ENCODE assay signal across 8 mouse cellular contexts in the genomic region with DNA sequence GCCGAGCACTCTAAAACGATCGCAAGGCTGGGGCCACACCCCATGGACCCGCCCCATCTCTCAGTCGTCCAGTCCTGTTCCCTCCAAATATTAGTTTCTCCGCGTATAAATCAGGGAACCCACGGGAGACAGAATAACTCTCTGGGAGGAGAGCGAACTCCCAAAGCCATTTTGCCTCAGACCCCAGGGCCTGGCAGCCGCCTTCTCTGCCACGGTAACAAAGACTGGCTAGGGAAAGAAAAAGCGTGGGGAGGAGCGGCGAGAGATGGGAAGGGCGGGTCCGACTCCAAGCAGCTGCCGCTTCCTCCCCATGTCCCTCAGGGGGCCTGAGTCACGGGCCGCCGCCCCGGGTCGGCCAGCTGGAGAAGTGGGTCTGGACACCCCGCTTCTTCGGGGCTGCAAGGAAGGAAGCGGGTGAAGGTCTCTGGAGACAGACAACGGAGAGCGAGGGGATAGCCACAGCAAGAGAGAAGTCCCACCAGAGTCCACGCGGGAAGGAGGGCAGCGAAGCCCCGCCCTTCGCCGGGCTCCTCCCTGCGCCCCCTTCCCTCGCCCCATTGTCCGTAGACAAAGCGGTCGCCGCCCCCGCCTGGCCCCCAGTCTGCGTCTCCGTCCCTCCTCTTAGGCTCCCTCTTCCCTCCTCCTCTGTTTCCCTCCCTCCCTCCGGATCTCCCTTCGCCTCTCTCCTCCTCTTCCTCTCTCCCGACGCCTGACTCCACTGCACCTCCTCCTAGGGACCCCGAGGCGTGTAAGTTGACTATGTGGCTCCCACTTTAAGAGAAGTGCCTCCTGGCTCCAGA. TPM values are rescaled to one million over a fixed set of nuclear protein-coding genes. Genes with fewer than 3 reads are reported as not detected.
DNase-seq lines count a peak whose midpoint lies in the region; ATAC-seq and TF ChIP-seq lines count a peak whose summit lies in the region.

A gene (plus strand): TSS at position 113 of the 800 bp plus-strand sequence.

- TF ChIP-seq CTCF in stomach, postnatal 0 days (IDR thresholded peaks at IDR 0.05; ENCODE audit: low read depth) = 0 out of 2 replicates have a peak, but pooled peaks have one; percentile 6

- no peaks in the 10 kb centered on the region for H3K9me3 ChIP-seq in forebrain, embryonic 14.5 days (replicated peaks; ENCODE audit: control insufficient read depth, low read length)
- H3K9me3 ChIP-seq in limb, embryonic 14.5 days (ENCODE audit: control insufficient read depth, low read length) = no peaks in the 10 kb centered on the region
- no peaks in the 10 kb centered on the region for H3K9me3 ChIP-seq in midbrain, embryonic 16.5 days (replicated peaks; ENCODE audit: control insufficient read depth, low read length, poor library complexity, severe bottlenecking)
- H3K9me3 ChIP-seq in stomach, postnatal 0 days (ENCODE audit: control insufficient read depth, low read length) = no peaks in the 10 kb centered on the region

- ATAC-seq in forebrain, embryonic 14.5 days = peak; percentile 68
- no peak for ATAC-seq in hematopoietic stem cell, adult 5-6 weeks (replicated peaks in 1 of 2; ENCODE audit: insufficient read depth in 1 of 2, low FRiP score in 2 of 2, low TSS enrichment in 1 of 2, low read depth in 1 of 2, poor library complexity in 2 of 2, severe bottlenecking in 2 of 2)
- ATAC-seq in limb, embryonic 14.5 days (ENCODE audit: low FRiP score, low read depth) = peak; percentile 75
- peak; percentile 53 for ATAC-seq in midbrain, embryonic 16.5 days
- ATAC-seq in stomach, postnatal 0 days (ENCODE audit: low FRiP score, low TSS enrichment) = peak; percentile 51; the same call in 1 of the 2 replicates

- DNase-seq in cerebellum, adult 18-20 months = peak; percentile 42 to 44
- no peak for DNase-seq in cerebellum, adult 9-10 months
- peak; percentile 81 for DNase-seq in adrenal gland, postnatal 10 days
- peak; percentile 84 for DNase-seq in forebrain, embryonic 14.5 days (ENCODE audit: low spot score)
- DNase-seq in limb, embryonic 14.5 days (ENCODE audit: low spot score) = peak; percentile 90
- DNase-seq in stomach, postnatal 0 days (ENCODE audit: low spot score) = peak; percentile 68

- H3K9ac ChIP-seq in forebrain, embryonic 14.5 days (ENCODE audit: low read length) = peak within 1 kb of the TSS; percentile 72
- peak within 1 kb of the TSS; percentile 83 for H3K9ac ChIP-seq in limb, embryonic 14.5 days (ENCODE audit: low read depth, low read length, severe bottlenecking)
- peak within 1 kb of the TSS; percentile 85 for H3K9ac ChIP-seq in midbrain, embryonic 16.5 days (ENCODE audit: low read depth, low read length)
- peak within 1 kb of the TSS; percentile 77 for H3K9ac ChIP-seq in stomach, postnatal 0 days (ENCODE audit: low read length)

- peak; percentile 62 for TF ChIP-seq EP300 in stomach, postnatal 0 days (optimal IDR thresholded peaks at IDR 0.05)

- H3K4me3 ChIP-seq in forebrain, embryonic 14.5 days (ENCODE audit: low read depth, low read length) = peak within 1 kb of the TSS; percentile 59
- peak within 1 kb of the TSS; percentile 62 for H3K4me3 ChIP-seq in limb, embryonic 14.5 days (replicated peaks; ENCODE audit: low read length)
- peak within 1 kb of the TSS; percentile 74 for H3K4me3 ChIP-seq in midbrain, embryonic 16.5 days (ENCODE audit: low read depth, low read length)
- H3K4me3 ChIP-seq in stomach, postnatal 0 days (ENCODE audit: low read depth, low read length) = peak within 1 kb of the TSS; percentile 60

- TF ChIP-seq POLR2A in limb, embryonic 14.5 days (IDR thresholded peaks at IDR 0.05; ENCODE audit: borderline replicate concordance, extremely low read depth, insufficient read depth, insufficient read length) = peak; percentile 86; the same call in 1 of the 2 replicates

- H3K36me3 ChIP-seq in forebrain, embryonic 14.5 days (ENCODE audit: control insufficient read depth, insufficient read depth, low read length) = peaks cover 6% of the 10 kb centered on the region; the same call in 1 of the 2 replicates
- peaks cover 4% of the 10 kb centered on the region for H3K36me3 ChIP-seq in limb, embryonic 14.5 days (ENCODE audit: control insufficient read depth, insufficient read depth, low read length)
- no peaks in the 10 kb centered on the region for H3K36me3 ChIP-seq in midbrain, embryonic 16.5 days (ENCODE audit: control insufficient read depth, insufficient read depth, low read length)
- H3K36me3 ChIP-seq in stomach, postnatal 0 days (ENCODE audit: control insufficient read depth, insufficient read depth, low read length) = no peaks in the 10 kb centered on the region

- H3K27ac ChIP-seq in forebrain, embryonic 14.5 days (ENCODE audit: low read depth, low read length) = peak within 1 kb of the TSS; percentile 96
- peak within 1 kb of the TSS; percentile 92 for H3K27ac ChIP-seq in limb, embryonic 14.5 days (replicated peaks; ENCODE audit: low read depth, low read length)
- H3K27ac ChIP-seq in midbrain, embryonic 16.5 days (ENCODE audit: low read length) = peak within 1 kb of the TSS; percentile 95
- H3K27ac ChIP-seq in stomach, postnatal 0 days (replicated peaks) = peak within 1 kb of the TSS; percentile 94

- H3K4me2 ChIP-seq in forebrain, embryonic 14.5 days (ENCODE audit: low read length) = peak within 1 kb of the TSS; percentile 92
- peak within 1 kb of the TSS; percentile 97 for H3K4me2 ChIP-seq in limb, embryonic 14.5 days (replicated peaks; ENCODE audit: low read depth, low read length, severe bottlenecking)
- H3K4me2 ChIP-seq in midbrain, embryonic 16.5 days (ENCODE audit: low read length) = peak within 1 kb of the TSS; percentile 95
- H3K4me2 ChIP-seq in stomach, postnatal 0 days (replicated peaks; ENCODE audit: low read depth) = peak within 1 kb of the TSS; percentile 85

- peaks cover 36% of the 10 kb centered on the region for H3K4me1 ChIP-seq in forebrain, embryonic 14.5 days (ENCODE audit: control insufficient read depth, insufficient read depth, low read length)
- peaks cover 39% of the 10 kb centered on the region for H3K4me1 ChIP-seq in limb, embryonic 14.5 days (ENCODE audit: control insufficient read depth, insufficient read depth, low read length)
- peaks cover 50% of the 10 kb centered on the region for H3K4me1 ChIP-seq in midbrain, embryonic 16.5 days (ENCODE audit: control insufficient read depth, insufficient read depth, low read length)
- peaks cover 3% of the 10 kb centered on the region; the same call in 1 of the 2 replicates for H3K4me1 ChIP-seq in stomach, postnatal 0 days (replicated peaks; ENCODE audit: control insufficient read depth, insufficient read depth)

- under 1% methylated on average over 45 of the region's 48 CpGs for WGBS in forebrain, embryonic 14.5 days
- under 1% methylated on average over 35 of the region's 48 CpGs for WGBS in limb, embryonic 14.5 days
- WGBS in midbrain, embryonic 16.5 days = 0% methylated on average over 47 of the region's 48 CpGs
- 2% methylated on average over 44 of the region's 48 CpGs for WGBS in stomach, postnatal 0 days

- H3K27me3 ChIP-seq in forebrain, embryonic 14.5 days (replicated peaks; ENCODE audit: control insufficient read depth, insufficient read depth, low read length) = no peaks in the 10 kb centered on the region
- H3K27me3 ChIP-seq in limb, embryonic 14.5 days (ENCODE audit: control insufficient read depth, insufficient read depth, low read length) = no peaks in the 10 kb centered on the region
- no peaks in the 10 kb centered on the region for H3K27me3 ChIP-seq in midbrain, embryonic 16.5 days (ENCODE audit: control insufficient read depth, insufficient read depth, low read depth, low read length)
- H3K27me3 ChIP-seq in stomach, postnatal 0 days (ENCODE audit: control insufficient read depth, insufficient read depth, low read length) = no peaks in the 10 kb centered on the region

RNA-seq across cellular contexts. Expression of the gene that starts here (rescaled TPM):
- total RNA-seq in adrenal gland, postnatal 10 days (2021) = 10 to 100 TPM; 35.4 to 35.6 TPM
- polyA plus RNA-seq in forebrain, embryonic 14.5 days (2014; fragmentation: Nextera tagmentation; extraction: Ambion mirVana) = 21.2 and 22.0 TPM in 2 replicates
- 35.9 and 44.0 TPM in 2 replicates for total RNA-seq in hematopoietic stem cell, adult 5-6 weeks (2017)
- polyA plus RNA-seq in limb, embryonic 14.5 days (2012; rRNA removed) = 47.2 and 56.2 TPM in 2 replicates
- 26.0 and 26.3 TPM in 2 replicates for polyA plus RNA-seq in limb, embryonic 14.5 days (2014; fragmentation: Nextera tagmentation; extraction: Ambion mirVana)
- 18.4 and 18.8 TPM in 2 replicates for polyA plus RNA-seq in midbrain, embryonic 16.5 days (2015; fragmentation: Nextera tagmentation; extraction: Ambion mirVana)
- polyA plus RNA-seq in stomach, postnatal 0 days (2015; fragmentation: Nextera tagmentation; extraction: Ambion mirVana) = 15.3 and 16.6 TPM in 2 replicates

Comparison
In these comparisons a context has a peak if more than half of its experiments do, and no peak if none do; other contexts are left out.
1. ATAC-seq: peak in forebrain, embryonic 14.5 days (single experiment), limb, embryonic 14.5 days (single experiment), midbrain, embryonic 16.5 days (single experiment) and stomach, postnatal 0 days (single experiment); none in hematopoietic stem cell, adult 5-6 weeks (0 of 2).
2. Peak in every context shown above with its lines, with median percentiles within 50 percentile points of each other: H3K27ac ChIP-seq, H3K4me2 ChIP-seq, H3K4me3 ChIP-seq and H3K9ac ChIP-seq.